Mouse (Mus musculus) liver, postnatal 0 days (tissue): ENCODE measurements at regions not wholly inside any gene's neighbourhood (a gene's known extent, or its start where the extent isn't known, plus 50 kb on each side); places are given as distances from the start of the nearest gene placed in this dataset.
"Not testable (repeated sequence)": the region's sequence is repeated elsewhere in the genome, so short reads cannot be mapped to it uniquely, and the experiment has no call there.

Source experiments
- CTCF ChIP-seq: sonication (generic); IDR thresholded peaks from 2 replicates; pipeline ENCODE4 v1.5.1; 2016; ENCODE audit warnings: antibody characterized with exemption, low read depth
- EP300 ChIP-seq: IDR thresholded peaks from 2 replicates; pipeline ENCODE4 v1.6.1; 2016; ENCODE audit warnings: antibody characterized with exemption, low read depth, mild to moderate bottlenecking

GRCm38 (mm10) chr12:19670636-19671035 lies 283.7 kb upstream of the Gm21863 start:
- TF ChIP-seq CTCF, result 0 out of 2 replicates have a peak, but pooled peaks have one; percentile 16
- not testable (repeated sequence) for TF ChIP-seq EP300
